Mouse (Mus musculus): ENCODE measurements around the gene Dab1. TPM values are rescaled to one million over a fixed set of nuclear protein-coding genes. Genes with fewer than 3 reads are reported as not detected.

Dab1 gene
- polyA plus RNA-seq, 1 experiment = 1.1 TPM

GRCm38 (mm10) chr4:104514568-104515000 is 895.4 kb downstream of the Dab1 start:
- Histone ChIP-seq H3K27me3 (ENCODE audit: control insufficient read depth, insufficient read depth, low read length) (no peaks in the 10 kb centered on the region), H3K4me1 (ENCODE audit: control insufficient read depth, insufficient read depth, low read length) (peaks cover 9% of the 10 kb centered on the region), H3K27ac (ENCODE audit: control insufficient read depth, insufficient read depth, low read depth, low read length) (no peak overlapping the region), H3K4me3 (ENCODE audit: control insufficient read depth, low read depth, low read length) (peak overlapping the region; percentile 30), H3K36me3 (ENCODE audit: control insufficient read depth, insufficient read depth, low read length) (no peaks in the 10 kb centered on the region)
- TF ChIP-seq CTCF (IDR thresholded peaks at IDR 0.05; ENCODE audit: control insufficient read depth, insufficient read depth, insufficient replicate concordance, low read depth, low read length) (peak; percentile 66; the same call in 1 of the 2 replicates), POLR2A (IDR thresholded peaks at IDR 0.05; ENCODE audit: control insufficient read depth, low read depth, low read length) (no peak)

- Histone ChIP-seq H3K36me3 (ENCODE audit: control insufficient read depth, insufficient read depth, low read length) (no peaks in the 10 kb centered on the region), H3K4me3 (ENCODE audit: control insufficient read depth, low read depth, low read length) (no peak overlapping the region), H3K27me3 (ENCODE audit: control insufficient read depth, insufficient read depth, low read length) (no peaks in the 10 kb centered on the region), H3K27ac (ENCODE audit: control insufficient read depth, insufficient read depth, low read depth, low read length) (no peak overlapping the region), H3K4me1 (ENCODE audit: control insufficient read depth, insufficient read depth, low read length) (peaks cover 9% of the 10 kb centered on the region)
- TF ChIP-seq POLR2A (IDR thresholded peaks at IDR 0.05; ENCODE audit: control insufficient read depth, low read depth, low read length) (no peak), CTCF (IDR thresholded peaks at IDR 0.05; ENCODE audit: control insufficient read depth, insufficient read depth, insufficient replicate concordance, low read depth, low read length) (no peak)
These were observed 896.5 kb downstream of the Dab1 start for GRCm38 (mm10) chr4:104515681-104516080.

GRCm38 (mm10) chr4:104522324-104522723 is 903.2 kb downstream of the Dab1 start:
- TF ChIP-seq POLR2A (IDR thresholded peaks at IDR 0.05; ENCODE audit: control insufficient read depth, low read depth, low read length) = no peak
- TF ChIP-seq CTCF (IDR thresholded peaks at IDR 0.05; ENCODE audit: control insufficient read depth, insufficient read depth, insufficient replicate concordance, low read depth, low read length) = no peak
- Histone ChIP-seq H3K36me3 (ENCODE audit: control insufficient read depth, insufficient read depth, low read length) (no peaks in the 10 kb centered on the region), H3K27ac (ENCODE audit: control insufficient read depth, insufficient read depth, low read depth, low read length) (no peak overlapping the region), H3K4me3 (ENCODE audit: control insufficient read depth, low read depth, low read length) (no peak overlapping the region), H3K27me3 (ENCODE audit: control insufficient read depth, insufficient read depth, low read length) (no peaks in the 10 kb centered on the region), H3K4me1 (ENCODE audit: control insufficient read depth, insufficient read depth, low read length) (no peaks in the 10 kb centered on the region)

- TF ChIP-seq POLR2A (IDR thresholded peaks at IDR 0.05; ENCODE audit: control insufficient read depth, low read depth, low read length) = no peak
- TF ChIP-seq CTCF (IDR thresholded peaks at IDR 0.05; ENCODE audit: control insufficient read depth, insufficient read depth, insufficient replicate concordance, low read depth, low read length) = no peak
- Histone ChIP-seq H3K4me3 (ENCODE audit: control insufficient read depth, low read depth, low read length) (no peak overlapping the region), H3K36me3 (ENCODE audit: control insufficient read depth, insufficient read depth, low read length) (no peaks in the 10 kb centered on the region), H3K27me3 (ENCODE audit: control insufficient read depth, insufficient read depth, low read length) (no peaks in the 10 kb centered on the region), H3K27ac (ENCODE audit: control insufficient read depth, insufficient read depth, low read depth, low read length) (no peak overlapping the region), H3K4me1 (ENCODE audit: control insufficient read depth, insufficient read depth, low read length) (no peaks in the 10 kb centered on the region)
These were observed 904.6 kb downstream of the Dab1 start for GRCm38 (mm10) chr4:104523776-104524175.

- no peaks in the 10 kb centered on the region for H3K36me3 ChIP-seq (ENCODE audit: control insufficient read depth, insufficient read depth, low read length)
- no peak overlapping the region for H3K27ac ChIP-seq (ENCODE audit: control insufficient read depth, insufficient read depth, low read depth, low read length)
- no peaks in the 10 kb centered on the region for H3K27me3 ChIP-seq (ENCODE audit: control insufficient read depth, insufficient read depth, low read length)
- H3K4me1 ChIP-seq (ENCODE audit: control insufficient read depth, insufficient read depth, low read length) = no peaks in the 10 kb centered on the region
- no peak for TF ChIP-seq POLR2A (IDR thresholded peaks at IDR 0.05; ENCODE audit: control insufficient read depth, low read depth, low read length)
- no peak for TF ChIP-seq CTCF (IDR thresholded peaks at IDR 0.05; ENCODE audit: control insufficient read depth, insufficient read depth, insufficient replicate concordance, low read depth, low read length)
- no peak overlapping the region for H3K4me3 ChIP-seq (ENCODE audit: control insufficient read depth, low read depth, low read length)
These were observed 910.9 kb downstream of the Dab1 start for GRCm38 (mm10) chr4:104529905-104530646.

- Histone ChIP-seq H3K27ac (ENCODE audit: control insufficient read depth, insufficient read depth, low read depth, low read length) (no peak overlapping the region), H3K27me3 (ENCODE audit: control insufficient read depth, insufficient read depth, low read length) (no peaks in the 10 kb centered on the region), H3K4me3 (ENCODE audit: control insufficient read depth, low read depth, low read length) (no peak overlapping the region), H3K36me3 (ENCODE audit: control insufficient read depth, insufficient read depth, low read length) (no peaks in the 10 kb centered on the region), H3K4me1 (ENCODE audit: control insufficient read depth, insufficient read depth, low read length) (no peaks in the 10 kb centered on the region)
- no peak for TF ChIP-seq CTCF (IDR thresholded peaks at IDR 0.05; ENCODE audit: control insufficient read depth, insufficient read depth, insufficient replicate concordance, low read depth, low read length)
- TF ChIP-seq POLR2A (IDR thresholded peaks at IDR 0.05; ENCODE audit: control insufficient read depth, low read depth, low read length) = no peak
These were observed 913.7 kb downstream of the Dab1 start for GRCm38 (mm10) chr4:104532846-104533245.

GRCm38 (mm10) chr4:104538420-104538819 is 919.3 kb downstream of the Dab1 start:
- TF ChIP-seq POLR2A (IDR thresholded peaks at IDR 0.05; ENCODE audit: control insufficient read depth, low read depth, low read length) (no peak), CTCF (IDR thresholded peaks at IDR 0.05; ENCODE audit: control insufficient read depth, insufficient read depth, insufficient replicate concordance, low read depth, low read length) (no peak)

More at GRCm38 (mm10) chr4:104538420-104538819, 919.3 kb downstream of the Dab1 start:
- Histone ChIP-seq H3K27ac (ENCODE audit: control insufficient read depth, insufficient read depth, low read depth, low read length) (no peak overlapping the region), H3K36me3 (ENCODE audit: control insufficient read depth, insufficient read depth, low read length) (no peaks in the 10 kb centered on the region), H3K27me3 (ENCODE audit: control insufficient read depth, insufficient read depth, low read length) (no peaks in the 10 kb centered on the region), H3K4me3 (ENCODE audit: control insufficient read depth, low read depth, low read length) (no peak overlapping the region), H3K4me1 (ENCODE audit: control insufficient read depth, insufficient read depth, low read length) (no peaks in the 10 kb centered on the region)
